Mouse (Mus musculus) gastrocnemius, postnatal 36 days (tissue): ENCODE results near the gene Gpr22. TPM values are rescaled to one million over a fixed set of nuclear protein-coding genes. Genes with fewer than 3 reads are reported as not detected.

Experiments
- DNase-seq, 2 experiments: peaks; one replicate each; pipeline ENCODE4 v3.0.0; 2022
- intact Hi-C: fragments of 180-260 bp; cut with DNase I; formaldehyde crosslinking; loops from one replicate; pipeline ENCODE4 v1.15.1; 2025
- total RNA-seq, 2 experiments: library from RNA; stranded (reverse); gene quantifications; 2 replicates each; pipeline ENCODE4 v1.2.3; 2021

Gene Gpr22
- total RNA-seq, 2 experiments from 2014 or later, result not detected

- DNase-seq, result no peak
Observed at GRCm38 (mm10) chr12:31693278-31693677, 20.5 kb downstream of the Gpr22 start.

GRCm38 (mm10) chr12:31686679-31687078, 27.1 kb downstream of the Gpr22 start:
- intact Hi-C loops, result no loop called here
- DNase-seq, result no peak

More at GRCm38 (mm10) chr12:31693278-31693677, 20.5 kb downstream of the Gpr22 start:
- intact Hi-C loops, result no loop called here

DNA sequence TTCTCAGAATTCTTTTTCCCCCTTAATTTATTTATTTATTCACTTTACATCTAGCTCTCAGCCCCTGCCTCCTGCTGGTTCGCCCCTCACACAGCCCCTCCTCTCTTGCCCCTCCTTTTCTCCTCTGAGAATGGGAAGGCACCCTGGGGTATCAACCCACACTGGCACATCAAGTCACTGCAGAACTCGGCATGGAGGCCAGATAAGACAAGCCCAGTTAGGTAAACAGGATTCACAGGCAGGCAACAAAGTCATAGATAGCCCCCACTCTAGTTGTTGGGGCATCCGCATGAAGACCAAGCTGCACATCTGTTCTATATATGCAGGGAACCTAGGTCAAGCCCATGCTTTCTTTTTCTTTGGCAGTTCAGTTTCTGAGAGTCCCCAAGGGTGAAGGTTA, 46.6 kb downstream of the Gpr22 start:
- intact Hi-C loops, result no loop called here

GRCm38 (mm10) chr12:31665999-31666398, 47.7 kb downstream of the Gpr22 start:
- intact Hi-C loops, result no loop called here
- DNase-seq, result no peak

More for the DNA sequence above, 46.6 kb downstream of the Gpr22 start:
- DNase-seq, result no peak

Other genes starting within 250 kb of the Gpr22 start
- 10 to 100 TPM in 1 of 2 experiments, 1 to 10 TPM in 1; 7.5 to 10.6 TPM for gene Cbll1, start 214.3 kb downstream of the Gpr22 start, total RNA-seq
- not detected for gene Slc26a4, start 154.0 kb downstream of the Gpr22 start, total RNA-seq
- 10 to 100 TPM; 24.9 to 29.0 TPM for gene Bcap29, start 79.3 kb downstream of the Gpr22 start, total RNA-seq
- 1 to 10 TPM; 2.6 to 5.2 TPM for gene Dus4l, start 59.1 kb downstream of the Gpr22 start, total RNA-seq
- 10 to 100 TPM; 22.7 to 25.1 TPM for gene Cog5, start 59.1 kb downstream of the Gpr22 start, total RNA-seq
- gene Hbp1, start 236.6 kb upstream of the Gpr22 start, total RNA-seq, result 10 to 100 TPM; 58.2 to 68.0 TPM